Mouse (Mus musculus): ENCODE measurements around the gene Gm6034.
"Not testable (repeated sequence)": the region's sequence is repeated elsewhere in the genome, so short reads cannot be mapped to it uniquely, and the experiment has no call there.

The Gm6034 gene

DNA sequence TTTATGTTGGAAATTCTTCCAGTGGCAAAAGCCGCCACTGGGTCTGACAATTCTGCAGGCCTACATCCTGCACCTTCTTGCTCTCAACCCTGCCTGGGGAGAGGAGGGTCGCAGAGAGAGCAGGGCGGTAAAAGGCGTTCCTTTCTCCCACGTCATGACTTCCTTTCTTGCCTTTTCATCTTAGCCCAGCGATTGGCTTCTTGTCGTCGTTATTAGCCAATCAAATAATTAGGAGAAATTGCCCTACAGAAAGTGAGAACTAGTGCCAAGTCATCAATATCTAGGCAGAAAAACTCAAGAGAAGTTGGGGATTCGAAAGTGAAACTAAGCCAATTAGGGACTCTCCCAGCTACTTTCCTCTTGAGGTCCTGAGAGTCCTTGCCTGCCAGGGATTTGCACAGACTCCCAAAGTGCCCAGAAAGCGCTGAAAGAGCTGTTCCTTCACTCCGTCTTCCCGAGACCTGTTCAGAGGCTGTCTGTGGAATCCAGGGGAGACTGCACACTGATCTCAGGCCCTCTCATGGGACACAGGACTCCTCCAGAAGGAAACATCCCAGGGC lies at the start of gene Gm6034, which contains the start of gene H2-T22:
TSS of gene Gm6034 (plus strand) at position 352 of the 560 bp plus-strand sequence.
TSS of gene H2-T22 (minus strand) at position 138 of the 560 bp plus-strand sequence.
- peak; percentile 92 to 98 for DNase-seq (ENCODE audit: low spot score in 2 of 2)

- DNase-seq (ENCODE audit: low spot score in 2 of 2), result peak; percentile 60 to 79
Observed at GRCm38 (mm10) chr17:35993675-35994074, 49.1 kb upstream of the Gm6034 start.

GRCm38 (mm10) chr17:35994175-35994878 lies 48.4 kb upstream of the Gm6034 start:
- peak; percentile 84 to 86 for DNase-seq (ENCODE audit: low spot score in 2 of 2)

DNA sequence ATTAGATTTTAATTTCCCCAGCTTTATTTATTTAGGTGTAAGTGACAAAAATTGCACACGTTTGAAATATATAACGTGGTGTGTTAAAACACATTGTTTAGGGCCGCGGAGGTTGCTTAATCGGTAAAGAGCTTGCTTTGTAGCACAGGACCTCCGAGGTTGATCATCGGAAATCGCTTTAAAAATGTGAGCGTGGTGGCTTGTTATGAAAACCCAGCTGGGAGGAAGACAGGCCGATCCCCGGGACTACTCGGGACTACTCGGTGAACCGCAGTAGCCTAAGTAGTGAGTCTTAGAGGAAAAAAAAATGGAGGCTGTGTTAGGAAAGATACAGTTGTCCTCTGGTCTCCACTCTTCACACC lies 47.9 kb upstream of the Gm6034 start:
- no peak for DNase-seq (ENCODE audit: low spot score in 2 of 2)

DNA sequence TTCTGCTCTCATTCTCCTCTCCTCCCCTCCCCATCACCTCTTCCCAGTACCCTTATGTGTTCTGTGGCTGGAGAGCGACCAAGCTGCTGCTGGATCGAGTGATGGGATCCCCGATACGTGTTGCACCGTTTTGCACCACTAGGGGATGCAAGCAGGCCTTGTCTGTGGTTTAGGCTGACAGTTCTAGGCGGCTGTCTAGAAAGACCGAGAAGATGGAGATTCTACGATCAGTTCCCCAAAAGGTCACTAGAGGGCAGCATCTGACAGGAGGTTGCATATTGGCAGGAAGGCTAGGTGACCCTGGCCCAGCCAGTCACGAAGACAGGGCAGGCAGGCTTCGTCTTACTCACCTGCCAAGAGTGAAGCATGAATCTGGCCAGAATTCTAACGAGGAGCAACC lies 45.8 kb upstream of the Gm6034 start:
- peak; percentile 93 to 97 for DNase-seq (ENCODE audit: low spot score in 2 of 2)

- DNase-seq (ENCODE audit: low spot score in 2 of 2), result no peak
Observed at GRCm38 (mm10) chr17:35997713-35998510, 44.8 kb upstream of the Gm6034 start.

DNA sequence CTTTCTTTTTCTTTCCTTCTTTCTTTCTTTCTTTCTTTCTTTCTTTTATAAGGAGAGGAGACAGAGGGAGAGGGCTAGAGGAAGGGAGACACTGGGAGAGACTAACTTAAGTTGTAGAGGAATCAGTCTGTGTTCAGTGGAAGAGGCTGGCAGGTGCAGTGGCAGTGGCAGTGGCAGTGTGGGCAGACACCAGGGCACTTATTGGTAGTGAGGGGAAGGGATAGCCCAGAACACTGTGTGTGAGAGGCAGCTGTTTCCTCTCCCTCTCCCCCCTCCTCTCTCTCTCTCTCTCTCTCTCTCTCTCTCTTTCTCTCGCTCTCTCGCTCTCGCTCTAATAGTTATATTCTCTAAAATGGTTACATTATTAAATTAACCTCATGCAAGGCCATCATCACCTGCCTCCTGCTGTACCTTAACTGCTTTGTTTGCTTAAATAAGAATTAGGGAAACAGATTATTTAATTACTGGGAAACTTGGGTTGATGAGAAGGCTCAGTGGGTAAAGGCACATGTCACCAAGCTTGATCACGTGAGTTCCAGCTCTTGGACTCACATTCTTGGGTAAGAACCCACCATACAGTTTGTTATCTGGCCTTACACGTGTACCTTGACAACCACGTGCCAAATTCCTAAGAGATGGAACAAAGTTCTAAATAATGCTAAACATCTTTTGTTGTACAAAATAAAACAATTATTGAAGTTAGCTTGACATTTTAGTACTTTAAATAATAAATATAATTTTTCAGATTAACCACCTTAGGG lies 44.0 kb upstream of the Gm6034 start:
- DNase-seq (ENCODE audit: low spot score in 2 of 2), result no peak

DNA sequence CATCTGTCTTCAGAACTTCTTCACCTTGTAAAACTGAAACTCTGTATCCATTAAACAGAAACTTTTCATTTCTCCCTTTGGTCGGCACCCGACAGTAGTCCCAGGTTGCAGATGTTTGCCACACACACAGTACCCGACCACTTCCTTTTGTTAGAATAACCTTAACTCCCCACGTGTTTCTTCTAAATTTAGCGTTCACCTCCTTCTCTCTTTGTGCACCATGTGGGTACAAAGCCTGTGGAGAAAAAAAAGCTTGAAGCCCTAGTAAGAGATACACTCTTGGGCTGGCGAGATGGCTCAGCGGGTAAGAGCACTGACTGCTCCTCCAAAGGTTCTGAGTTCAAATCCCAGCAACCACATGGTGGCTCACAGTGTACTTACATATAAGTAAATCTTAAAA lies 43.4 kb upstream of the Gm6034 start:
- DNase-seq (ENCODE audit: low spot score in 2 of 2), result no peak

- no peak for DNase-seq (ENCODE audit: low spot score in 2 of 2)
Observed at GRCm38 (mm10) chr17:36000349-36000748, 42.4 kb upstream of the Gm6034 start.

DNA sequence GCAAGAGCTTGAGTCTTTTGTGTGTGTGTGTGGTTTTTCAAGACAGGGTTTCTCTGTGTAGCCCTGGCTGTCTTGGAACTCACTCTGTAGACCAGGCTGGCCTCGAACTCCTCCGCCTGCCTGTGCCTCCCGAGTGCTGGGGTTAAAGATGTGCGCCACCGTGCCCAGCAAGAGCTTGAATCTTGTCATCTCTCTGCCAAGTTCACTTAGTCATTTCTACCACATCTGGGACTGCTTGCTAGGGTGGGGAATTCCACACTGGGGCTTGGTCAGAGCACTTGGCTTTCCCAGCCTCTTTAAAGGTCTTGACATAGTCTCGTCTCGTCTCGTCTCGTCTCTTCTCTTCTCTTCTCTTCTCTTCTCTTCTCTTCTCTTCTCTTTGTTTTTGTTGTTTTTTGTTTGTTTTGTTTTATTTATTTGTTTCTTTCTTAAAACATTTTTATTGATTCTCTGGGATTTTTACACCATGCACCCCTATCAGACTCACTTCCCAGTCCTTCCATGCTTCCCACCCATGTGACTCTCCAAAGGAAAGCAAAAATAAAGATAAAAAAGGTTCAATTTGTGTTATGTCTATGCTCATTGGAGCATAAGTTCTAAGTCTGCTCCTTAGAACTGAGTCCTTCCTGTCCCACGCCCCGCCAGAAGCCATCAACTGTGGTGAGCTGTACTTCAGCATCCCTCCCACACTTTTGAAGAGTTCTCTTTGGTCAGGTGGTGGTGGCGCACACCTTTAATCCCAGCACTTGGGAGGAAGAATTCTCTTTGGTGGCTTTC lies 41.5 kb upstream of the Gm6034 start:
- no peak for DNase-seq (ENCODE audit: low spot score in 2 of 2)

DNA sequence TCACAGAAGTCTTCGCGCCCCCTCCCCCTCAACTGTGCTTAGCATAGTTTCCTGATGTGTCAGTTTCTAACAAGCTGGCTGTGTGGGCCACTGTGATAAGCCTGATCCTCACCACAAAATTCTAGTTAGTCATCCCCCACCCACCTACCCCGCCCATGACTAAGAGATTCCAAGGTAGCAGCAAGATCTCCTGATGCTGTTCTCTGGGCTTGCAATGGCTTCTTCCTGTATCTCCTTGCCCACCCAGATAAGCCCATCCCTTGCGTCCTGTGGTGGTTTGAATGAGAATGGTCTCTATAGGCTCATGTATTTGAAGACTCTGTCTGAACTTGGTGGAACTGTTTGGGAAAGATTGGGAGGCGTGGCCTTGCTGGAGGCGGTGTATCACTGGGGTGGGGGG lies 40.8 kb upstream of the Gm6034 start:
- no peak for DNase-seq (ENCODE audit: low spot score in 2 of 2)

GRCm38 (mm10) chr17:36003331-36003730 lies 39.4 kb upstream of the Gm6034 start:
- DNase-seq (ENCODE audit: low spot score in 2 of 2), result no peak

DNA sequence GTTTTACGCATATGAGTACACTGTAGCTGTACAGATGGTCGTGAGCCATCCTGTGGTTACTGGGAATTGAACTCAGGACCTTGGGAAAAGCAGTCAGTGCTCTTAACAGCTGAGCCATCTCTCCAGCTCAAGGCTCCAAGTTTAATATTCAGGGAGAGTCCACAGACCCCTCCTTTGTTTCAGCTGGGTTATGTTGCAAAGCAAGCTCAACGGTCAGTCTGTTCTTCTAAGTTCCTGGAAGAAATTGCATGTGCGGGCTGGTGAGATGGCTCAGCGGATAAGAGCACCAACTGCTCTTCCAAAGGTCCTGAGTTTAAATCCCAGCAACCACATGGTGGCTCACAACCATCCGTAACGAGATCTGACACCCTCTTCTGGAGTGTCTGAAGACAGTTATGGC lies 38.4 kb upstream of the Gm6034 start:
- not testable (repeated sequence) for DNase-seq (ENCODE audit: low spot score in 2 of 2)

DNA sequence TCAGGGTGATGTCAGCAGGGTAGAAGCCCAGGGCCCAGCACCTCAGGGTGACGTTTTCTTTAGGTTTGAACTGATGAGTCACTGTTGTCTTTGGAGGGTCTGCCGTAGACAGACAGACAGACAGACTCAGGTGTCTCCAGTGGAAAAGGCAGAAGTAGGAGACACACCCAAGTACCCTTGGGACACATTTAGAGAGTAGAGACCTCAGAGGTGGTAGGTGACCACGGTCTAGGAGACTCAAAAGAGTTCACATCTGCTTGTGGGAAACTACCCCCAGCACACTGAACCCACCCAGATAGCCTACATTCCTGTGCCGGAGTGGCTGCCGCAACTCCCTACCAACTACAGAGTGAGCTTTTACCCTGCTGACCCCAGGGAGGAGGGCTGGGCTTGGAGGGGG lies 27.8 kb upstream of the Gm6034 start:
- DNase-seq (ENCODE audit: low spot score in 2 of 2), result no peak

- no peak for DNase-seq (ENCODE audit: low spot score in 2 of 2)
Observed at GRCm38 (mm10) chr17:36017046-36017445, 25.7 kb upstream of the Gm6034 start.

GRCm38 (mm10) chr17:36018979-36019378 lies 23.8 kb upstream of the Gm6034 start:
- peak; percentile 61 to 77 for DNase-seq (ENCODE audit: low spot score in 2 of 2)

GRCm38 (mm10) chr17:36019519-36019918 lies 23.2 kb upstream of the Gm6034 start:
- no peak for DNase-seq (ENCODE audit: low spot score in 2 of 2)

GRCm38 (mm10) chr17:36020191-36021073 lies 22.3 kb upstream of the Gm6034 start, which contains the start of gene H2-T24:
Gene H2-T24 (minus strand): TSS chr17:36020560.
- DNase-seq (ENCODE audit: low spot score in 2 of 2), result peak; percentile 90

DNA sequence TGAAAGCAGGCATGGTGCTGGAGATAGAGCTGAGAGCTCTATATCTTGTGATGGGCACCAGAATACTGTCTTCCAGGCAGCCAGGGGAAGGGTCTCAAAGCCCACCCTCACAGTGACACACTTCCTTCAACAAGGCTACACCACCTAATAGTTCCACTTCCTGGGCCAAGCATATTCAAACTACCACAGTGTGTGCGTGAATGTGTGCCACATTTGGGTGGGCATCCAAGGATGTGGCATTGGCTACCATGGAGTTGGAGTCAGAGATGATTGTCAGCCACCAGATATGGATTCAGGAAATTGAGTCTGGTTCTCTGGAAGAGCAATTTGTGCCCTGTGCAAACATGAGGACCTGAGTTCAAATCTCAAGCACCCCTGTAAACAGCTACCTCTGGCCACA lies 21.5 kb upstream of the Gm6034 start:
- no peak for DNase-seq (ENCODE audit: low spot score in 2 of 2)

GRCm38 (mm10) chr17:36022098-36022497 lies 20.7 kb upstream of the Gm6034 start:
- no peak for DNase-seq (ENCODE audit: low spot score in 2 of 2)

All from heart, adult 9 months (tissue).